Mouse (Mus musculus): ENCODE data around the gene Neurod1. TPM values are rescaled to one million over a fixed set of nuclear protein-coding genes. Genes with fewer than 3 reads are reported as not detected.

Gene Neurod1
- total RNA-seq, 2 experiments from 2014 or later, result not detected

GRCm38 (mm10) chr2:79443861-79444620, 12.5 kb downstream of the Neurod1 start:
- intact Hi-C loops (cut with DNase I), result no loop called here
- no peak for DNase-seq (ENCODE audit: low spot score)

DNA sequence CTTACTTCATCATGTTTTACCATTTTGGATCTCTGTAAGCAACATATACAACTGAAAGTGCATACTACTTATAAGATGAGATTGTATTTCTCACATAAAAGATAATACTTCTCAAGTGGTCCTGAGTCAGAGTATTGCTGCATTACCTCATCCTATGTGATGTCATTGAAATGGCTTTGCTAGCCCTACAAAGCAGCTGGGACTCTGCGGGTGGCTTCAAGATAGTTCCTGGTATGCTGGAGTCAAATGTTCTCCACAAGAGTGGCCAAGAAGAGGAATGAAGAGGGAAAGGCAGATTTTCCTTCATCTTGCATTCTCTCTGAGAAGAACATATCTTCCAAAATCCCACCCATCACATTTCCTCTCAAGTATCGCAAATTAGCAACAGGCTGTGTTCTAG, 13.2 kb downstream of the Neurod1 start:
- DNase-seq (ENCODE audit: low spot score), result no peak

DNA sequence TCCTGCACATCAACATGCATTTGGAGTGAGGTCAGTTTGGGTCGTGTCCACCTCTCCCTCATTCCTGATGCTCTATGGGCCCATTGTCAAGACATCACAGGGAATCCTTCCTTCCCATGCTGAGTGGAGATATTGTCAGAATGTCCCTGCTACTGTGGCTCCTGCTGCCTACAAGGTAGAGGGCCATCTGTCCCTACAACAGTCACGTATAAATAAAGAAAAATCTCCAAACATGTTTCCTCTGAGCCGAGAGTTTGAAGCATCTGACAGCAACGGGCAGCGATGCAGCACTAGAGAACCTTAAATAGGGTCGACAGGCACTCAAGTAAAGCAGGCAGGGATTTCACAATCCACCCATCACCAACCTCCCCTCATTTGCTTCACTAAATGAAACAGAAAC, 13.6 kb downstream of the Neurod1 start:
- intact Hi-C loops (cut with DNase I), result no loop called here

More for the DNA sequence above, 13.2 kb downstream of the Neurod1 start:
- intact Hi-C loops (cut with DNase I), result no loop called here

DNA sequence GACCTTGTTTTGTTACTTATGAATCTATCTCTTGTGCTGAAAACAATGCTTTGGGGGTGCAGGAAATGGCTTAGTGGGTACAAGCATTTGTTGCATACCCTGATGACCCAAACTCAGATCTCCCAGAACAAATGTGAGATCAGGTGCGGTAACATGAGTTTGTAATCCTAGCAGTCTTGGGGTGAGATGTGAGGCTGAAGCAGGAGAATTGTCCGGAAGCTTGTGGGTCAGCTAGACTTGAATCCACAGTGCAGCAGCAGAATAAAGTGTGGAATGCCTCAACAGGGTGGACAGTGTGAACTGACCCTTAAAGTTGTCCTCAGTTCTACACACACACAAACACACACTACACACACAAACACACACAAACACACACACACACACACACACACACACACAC, 14.3 kb downstream of the Neurod1 start:
- intact Hi-C loops (cut with DNase I), result no loop called here
- DNase-seq (ENCODE audit: low spot score), result no peak

More for the DNA sequence above, 13.6 kb downstream of the Neurod1 start:
- DNase-seq (ENCODE audit: low spot score), result no peak

- DNase-seq (ENCODE audit: low spot score), result no peak
- intact Hi-C loops (cut with DNase I), result no loop called here
These were observed 26.5 kb downstream of the Neurod1 start for GRCm38 (mm10) chr2:79430061-79430460.

DNA sequence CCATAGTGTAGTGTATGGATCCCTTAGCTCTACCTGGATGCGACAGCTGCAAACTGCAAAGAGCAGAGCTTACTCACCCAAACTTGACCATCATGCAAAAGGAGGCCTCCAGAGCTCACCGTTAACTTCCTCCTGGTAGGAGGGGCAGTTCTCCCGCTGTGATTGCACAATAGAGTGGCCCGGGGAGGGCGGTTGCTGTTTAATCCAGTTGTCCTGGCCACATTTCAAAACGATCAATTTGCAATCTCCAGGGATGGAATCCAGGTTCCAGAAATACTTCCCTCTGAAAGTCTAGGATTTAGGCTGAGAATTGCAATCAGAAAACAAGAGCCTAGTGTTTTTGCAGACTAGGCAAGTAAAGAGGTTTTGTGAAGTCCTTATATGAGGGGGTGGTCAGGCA, 26.9 kb downstream of the Neurod1 start:
- DNase-seq (ENCODE audit: low spot score), result no peak
- intact Hi-C loops (cut with DNase I), result no loop called here

GRCm38 (mm10) chr2:79429108-79429507, 27.4 kb downstream of the Neurod1 start:
- no peak for DNase-seq (ENCODE audit: low spot score)
- intact Hi-C loops (cut with DNase I), result no loop called here

DNA sequence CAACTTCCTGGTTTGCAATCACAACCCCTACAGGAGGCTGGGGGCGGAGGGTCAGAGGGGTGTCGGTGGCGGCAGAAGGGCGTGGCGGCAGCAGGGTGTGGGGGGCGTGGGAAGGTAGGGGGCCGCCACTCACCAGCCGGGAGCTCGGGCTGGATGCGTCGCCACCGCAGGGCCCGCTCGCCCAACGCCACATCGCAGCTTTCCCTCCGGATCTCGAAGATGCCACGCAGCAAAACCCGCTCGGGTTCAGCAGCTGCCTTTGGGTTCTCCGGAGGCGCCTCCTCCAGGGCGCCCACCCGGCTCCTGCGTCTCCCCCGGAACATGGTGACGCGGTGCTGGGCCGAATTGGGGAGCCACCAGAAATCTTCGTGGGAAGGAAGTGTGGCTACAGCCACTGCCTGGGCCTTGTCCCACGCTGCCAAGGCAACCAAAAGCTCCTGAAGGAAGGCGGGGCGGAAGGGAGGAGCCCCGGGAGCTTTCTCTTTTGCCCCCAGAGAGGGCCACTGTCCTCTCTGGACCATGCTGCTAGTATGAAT, 27.9 kb downstream of the Neurod1 start:
- no peak for DNase-seq (ENCODE audit: low spot score)
- intact Hi-C loops (cut with DNase I), result no loop called here

- intact Hi-C loops (cut with DNase I), result no loop called here
- no peak for DNase-seq (ENCODE audit: low spot score)
These were observed 28.5 kb downstream of the Neurod1 start for GRCm38 (mm10) chr2:79428022-79428421.

DNA sequence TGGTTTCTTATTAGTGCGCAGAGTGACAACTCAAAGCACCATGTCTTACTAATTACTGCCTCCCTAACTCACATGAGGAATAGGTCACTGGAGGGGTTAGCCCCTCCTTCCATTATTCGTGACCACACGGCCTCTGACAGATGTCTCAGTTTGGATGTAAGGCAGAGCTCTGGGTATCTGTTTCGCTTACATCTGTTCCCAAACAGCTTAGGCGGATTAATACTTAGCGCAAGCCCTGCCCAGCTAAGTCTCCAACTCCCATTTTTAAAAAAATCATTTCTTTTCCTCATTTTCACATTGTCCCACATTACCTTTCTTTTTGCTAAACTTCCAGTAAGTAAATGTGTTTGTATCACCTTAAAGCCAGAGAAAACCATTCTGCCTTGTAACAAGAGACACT, 34.9 kb downstream of the Neurod1 start:
- intact Hi-C loops (cut with DNase I), result no loop called here
- no peak for DNase-seq (ENCODE audit: low spot score)

DNA sequence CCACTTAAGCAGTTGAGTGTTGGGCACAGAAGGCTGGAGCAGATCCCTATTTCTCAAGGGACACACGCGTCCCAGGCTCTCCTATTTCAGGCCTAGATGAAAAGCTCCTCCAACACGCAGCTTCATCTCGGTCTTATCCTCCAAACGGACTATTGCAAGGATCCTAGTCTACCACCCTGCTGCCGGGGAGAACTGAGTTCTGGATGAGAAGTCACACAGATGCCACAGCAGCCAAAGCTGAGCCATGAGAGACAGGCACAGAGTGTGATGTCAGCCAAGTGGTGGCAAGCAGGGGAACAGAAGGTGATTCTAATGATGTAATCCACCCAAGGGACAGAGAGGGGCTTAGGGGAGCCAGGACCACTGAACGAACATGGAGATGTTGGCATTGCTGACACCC, 42.0 kb downstream of the Neurod1 start:
- no peak for DNase-seq (ENCODE audit: low spot score)
- intact Hi-C loops (cut with DNase I), result no loop called here

GRCm38 (mm10) chr2:79410903-79411255, 45.7 kb downstream of the Neurod1 start:
- no peak for DNase-seq (ENCODE audit: low spot score)
- intact Hi-C loops (cut with DNase I), result no loop called here

DNA sequence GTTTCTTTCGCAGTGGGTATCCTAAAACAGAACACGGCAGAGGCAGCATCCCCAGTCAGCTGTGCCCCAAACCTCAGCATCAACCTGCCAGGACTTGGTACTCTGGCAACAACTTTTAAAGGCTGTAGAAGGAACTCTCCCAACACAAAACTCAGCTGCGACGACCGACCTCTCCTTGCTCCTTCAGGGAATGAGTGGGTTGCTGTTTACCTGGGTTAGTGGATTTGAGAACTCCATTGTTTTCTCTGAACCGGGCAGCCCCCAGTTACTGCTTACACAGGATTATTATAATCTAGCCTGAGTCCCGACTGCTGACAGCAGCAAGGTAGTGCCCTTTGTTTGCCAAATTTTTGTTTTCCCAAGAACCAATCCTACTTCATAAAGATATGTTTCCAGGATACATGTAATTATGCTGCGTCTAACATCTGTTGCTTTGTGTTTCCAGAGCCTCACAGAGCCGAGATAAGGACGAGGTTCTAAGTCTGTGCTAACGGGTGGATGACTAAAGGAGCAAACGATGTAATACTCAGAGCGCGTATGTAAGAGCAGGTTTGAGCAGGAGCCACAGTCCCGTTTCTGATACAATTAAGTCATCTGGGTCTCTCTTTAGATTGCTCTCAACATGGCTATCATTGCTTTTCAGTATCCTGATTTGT, 46.2 kb downstream of the Neurod1 start:
- no peak for DNase-seq (ENCODE audit: low spot score)
- intact Hi-C loops (cut with DNase I), result no loop called here

GRCm38 (mm10) chr2:79405661-79406405, 50.7 kb downstream of the Neurod1 start:
- intact Hi-C loops (cut with DNase I), result no loop called here
- no peak for DNase-seq (ENCODE audit: low spot score)

Other genes with a start within 250 kb of the Neurod1 start
- 1 to 10 TPM; 2.4 TPM for gene Itga4, start 201.3 kb downstream of the Neurod1 start, total RNA-seq (2021)
- gene Cerkl, start within 50 bp of the Neurod1 start, total RNA-seq (2021), result 1 to 10 TPM in 1 of 2 experiments, under 1 TPM in 1; 0.70 to 1.5 TPM
- gene Itprid2, start 178.6 kb upstream of the Neurod1 start, total RNA-seq (2021), result 10 to 100 TPM; 20.9 to 25.4 TPM

Data from heart, postnatal 25 days (tissue).